Mouse (Mus musculus): ENCODE data around the gene Atp6v1g1.

Atp6v1g1 gene

DNA sequence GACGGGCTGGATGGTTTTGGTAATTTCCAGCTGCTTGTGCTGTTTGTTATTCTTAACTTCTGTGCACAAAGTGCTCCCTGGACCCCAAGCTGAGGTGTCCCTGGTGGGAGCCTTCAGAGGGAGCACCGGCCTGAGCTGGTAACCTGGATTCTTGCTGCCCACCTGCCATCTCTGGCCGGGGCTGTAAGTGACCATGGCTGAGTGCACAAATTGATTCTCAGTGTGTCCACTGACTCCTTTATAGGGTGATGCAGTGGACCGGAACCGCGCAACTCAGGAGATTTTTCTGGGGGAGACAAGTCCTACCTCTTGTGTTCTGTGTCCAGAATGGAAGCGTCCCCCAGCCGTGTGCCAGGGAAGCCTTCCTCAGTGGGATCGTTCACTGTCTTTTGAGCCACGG lies 40.6 kb downstream of the Atp6v1g1 start:
- DNase-seq = no peak

DNA sequence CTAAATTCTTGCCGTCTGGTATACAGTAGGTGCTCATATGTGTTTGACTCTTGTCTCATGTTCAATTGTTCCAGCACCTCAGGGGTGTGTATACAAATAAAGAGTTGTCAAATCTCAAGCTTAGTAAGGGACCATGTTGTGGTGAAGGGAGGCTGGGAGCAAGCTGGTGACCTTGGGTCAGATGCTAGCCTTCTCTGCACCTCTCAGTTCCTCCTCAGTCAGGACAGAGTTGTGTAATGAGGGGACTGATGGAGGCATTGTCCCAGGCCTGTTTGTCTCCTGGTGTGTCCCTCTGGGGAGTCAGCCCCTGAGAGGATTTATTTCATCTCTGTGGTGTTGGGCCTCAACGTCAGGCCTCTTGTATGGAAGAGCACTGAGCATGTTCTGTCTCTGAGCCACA lies 41.7 kb downstream of the Atp6v1g1 start:
- DNase-seq = no peak

GRCm38 (mm10) chr4:63589987-63590386 lies 45.4 kb downstream of the Atp6v1g1 start:
- DNase-seq = no peak

DNA sequence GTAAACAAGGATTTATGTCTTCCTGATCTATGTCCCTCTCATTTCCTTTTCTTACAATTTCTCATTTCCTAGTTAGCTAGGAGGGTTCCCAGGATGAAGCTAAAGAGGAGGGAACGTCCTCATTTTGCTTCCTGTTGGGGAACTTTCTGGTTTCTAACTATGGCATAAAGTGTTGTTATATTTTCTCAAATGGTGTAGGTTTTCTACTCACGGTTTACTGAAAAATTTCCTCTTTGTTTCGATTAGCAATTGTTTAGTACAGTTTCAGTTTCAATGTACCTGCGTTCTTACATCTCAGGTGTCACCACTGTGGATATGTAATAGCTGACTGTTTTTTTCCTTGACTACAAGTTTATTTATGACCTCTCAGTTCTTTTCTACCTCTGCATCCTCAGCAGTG lies 46.0 kb downstream of the Atp6v1g1 start:
- DNase-seq = no peak

DNA sequence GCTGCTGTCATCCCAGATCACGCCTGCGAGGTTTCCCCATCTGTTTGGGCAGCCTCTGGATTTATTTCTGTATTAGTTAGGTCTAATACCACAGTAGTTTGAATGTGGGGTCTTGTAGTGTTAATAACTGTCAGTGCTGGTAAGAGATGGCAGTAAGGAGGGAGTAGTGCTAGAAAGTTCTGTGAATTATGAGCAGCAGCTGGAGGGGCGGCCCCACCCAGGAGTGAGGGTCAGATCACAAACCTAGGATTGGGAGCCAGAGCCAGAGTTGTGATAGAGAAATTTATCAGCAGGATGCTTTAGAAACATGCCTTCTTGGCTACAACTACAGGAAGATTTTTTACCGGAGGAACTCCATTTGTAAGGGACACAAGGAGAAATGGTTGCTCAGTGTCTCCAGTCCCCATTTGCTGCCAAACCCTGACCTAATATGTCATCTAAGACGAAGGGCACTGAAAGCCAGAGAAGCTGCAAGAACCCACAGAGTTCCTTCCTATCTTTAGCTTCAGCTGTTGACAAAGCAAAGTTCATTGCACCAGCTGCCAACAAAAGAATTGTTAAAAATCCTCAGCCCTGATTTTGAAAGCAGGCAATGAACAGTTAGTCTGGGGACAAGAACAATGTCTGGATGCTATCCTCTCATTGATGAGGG lies 50.0 kb downstream of the Atp6v1g1 start:
- no peak for DNase-seq

DNA sequence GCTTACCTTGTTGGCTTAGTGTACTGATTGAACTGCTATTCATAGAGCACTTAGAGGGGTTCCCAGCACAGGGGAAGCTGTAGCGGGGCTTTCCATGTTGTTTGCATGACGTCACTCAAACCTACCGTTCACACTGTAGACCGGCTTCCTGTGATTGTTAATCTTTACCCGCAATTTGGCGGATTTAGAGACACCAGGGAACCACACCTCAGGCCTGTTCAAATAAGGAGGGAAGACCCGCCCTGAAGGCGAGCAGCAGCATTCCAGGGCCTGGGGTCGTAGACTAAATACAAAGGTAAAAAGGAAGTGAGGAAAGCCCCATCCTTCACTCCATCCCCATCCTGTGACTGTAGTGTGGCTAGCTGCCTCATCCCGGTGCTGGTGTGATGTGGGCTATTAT lies 50.7 kb downstream of the Atp6v1g1 start:
- no peak for DNase-seq

- DNase-seq = no peak
Measured at GRCm38 (mm10) chr4:63596010-63596409, 51.4 kb downstream of the Atp6v1g1 start.

Measured in thymus, adult 18-20 months (tissue).